Mouse (Mus musculus) liver, embryonic 14.5 days (tissue): Measurements from ENCODE around the gene Golga1. TPM values are rescaled to one million over a fixed set of nuclear protein-coding genes. Genes with fewer than 3 reads are reported as not detected.
"Not testable (repeated sequence)": the region's sequence is repeated elsewhere in the genome, so short reads cannot be mapped to it uniquely, and the experiment has no call there.

Experiments used
- ATAC-seq: fragments of 200-750 bp; cut with Nextera tagmentation; 2 replicates; pipeline ENCODE4 v1.8.0; 2017; ENCODE audit warnings: moderate number of reproducible peaks, mild to moderate bottlenecking, moderate library complexity; ENCODE audit not compliant: insufficient read depth
- DNase-seq, 3 experiments: peaks; one replicate each; pipeline ENCODE4 v3.0.0-alpha.2; 2012 to 2013; ENCODE audit warnings: low read depth in 3 of 3, low spot score in 3 of 3
- H3K27ac ChIP-seq: fragments of 300-500 bp; sonication (generic); 2 replicates; pipeline ENCODE4 v1.5.1; 2014; ENCODE audit warnings: moderate library complexity, mild to moderate bottlenecking, control low read depth, inconsistent platforms
- H3K27me3 ChIP-seq: fragments of 300-500 bp; sonication (generic); 2 replicates; pipeline ENCODE4 v1.6.1; 2014; ENCODE audit warnings: mild to moderate bottlenecking, low read length, moderate library complexity; ENCODE audit not compliant: control insufficient read depth, insufficient read depth
- H3K36me3 ChIP-seq: fragments of 300-500 bp; sonication (generic); replicated peaks from 2 replicates; pipeline ENCODE4 v1.6.1; 2014; ENCODE audit warnings: low read depth; ENCODE audit not compliant: control insufficient read depth, insufficient read depth
- H3K4me1 ChIP-seq, 2 experiments: fragments of 200-500 bp in 1 of 2; fragments of 300-500 bp in 1 of 2; sonication (generic) in 1 of 2; replicated peaks; 2 replicates each; pipeline ENCODE4 v1.6.1; 2012 to 2014; ENCODE audit warnings: antibody characterized with exemption in 1 of 2, inconsistent platforms in 1 of 2, low read length in 1 of 2; ENCODE audit not compliant: control insufficient read depth in 2 of 2, insufficient read depth in 2 of 2
- H3K4me2 ChIP-seq: fragments of 300-500 bp; sonication (generic); 2 replicates; pipeline ENCODE4 v1.6.1; 2014; ENCODE audit warnings: low read depth, mild to moderate bottlenecking, control low read depth, moderate library complexity
- H3K4me3 ChIP-seq, 2 experiments: fragments of 200-500 bp in 1 of 2; fragments of 300-500 bp in 1 of 2; sonication (generic) in 1 of 2; 2 replicates each; pipeline ENCODE4 v1.5.1; 2012 to 2014; ENCODE audit warnings: low read depth in 2 of 2, low read length in 2 of 2, mild to moderate bottlenecking in 2 of 2, control low read depth in 1 of 2, inconsistent platforms in 1 of 2, moderate library complexity in 1 of 2; ENCODE audit not compliant: insufficient read depth in 1 of 2
- H3K9ac ChIP-seq: fragments of 300-500 bp; sonication (generic); replicated peaks from 2 replicates; pipeline ENCODE4 v1.6.1; 2014; ENCODE audit warnings: mild to moderate bottlenecking, control low read depth, moderate library complexity
- H3K9me3 ChIP-seq: fragments of 300-500 bp; sonication (generic); 2 replicates; pipeline ENCODE4 v1.6.1; 2016; ENCODE audit warnings: low read length, mixed read lengths; ENCODE audit not compliant: control insufficient read depth
- CTCF ChIP-seq: IDR thresholded peaks from 2 replicates; pipeline ENCODE4 v1.5.1; 2016; ENCODE audit warnings: antibody characterized with exemption, low read depth, control low read depth
- EP300 ChIP-seq: IDR thresholded peaks from 2 replicates; pipeline ENCODE4 v1.6.1; 2016; ENCODE audit warnings: antibody characterized with exemption, low read depth
- WGBS: fragments of 180-500 bp; shearing (Covaris S2); extraction: QIAGEN DNeasy Blood & Tissue Kit; methylation state at CpG from one replicate; pipeline ENCODE4 v1.1.7; 2014; ENCODE audit not compliant: insufficient replicate concordance; 5-methylcytosine and 5-hydroxymethylcytosine counted together
- polyA plus RNA-seq, 2 experiments: library from polyadenylated mRNA; depleted of rRNA in 1 of 2; stranded (reverse) in 1 of 2; unstranded in 1 of 2; fragments of >200 nt; fragmentation: Nextera tagmentation in 1 of 2; extraction: Ambion mirVana in 1 of 2; gene quantifications; 2 replicates each; pipeline versions ENCODE4 v1.2.1 to v1.2.3; 2012 to 2014

The Golga1 gene
- polyA plus RNA-seq (2012; rRNA removed): 5.9 and 9.0 TPM in 2 replicates
- polyA plus RNA-seq (2014; fragmentation: Nextera tagmentation; extraction: Ambion mirVana): 9.1 and 9.5 TPM in 2 replicates

DNA sequence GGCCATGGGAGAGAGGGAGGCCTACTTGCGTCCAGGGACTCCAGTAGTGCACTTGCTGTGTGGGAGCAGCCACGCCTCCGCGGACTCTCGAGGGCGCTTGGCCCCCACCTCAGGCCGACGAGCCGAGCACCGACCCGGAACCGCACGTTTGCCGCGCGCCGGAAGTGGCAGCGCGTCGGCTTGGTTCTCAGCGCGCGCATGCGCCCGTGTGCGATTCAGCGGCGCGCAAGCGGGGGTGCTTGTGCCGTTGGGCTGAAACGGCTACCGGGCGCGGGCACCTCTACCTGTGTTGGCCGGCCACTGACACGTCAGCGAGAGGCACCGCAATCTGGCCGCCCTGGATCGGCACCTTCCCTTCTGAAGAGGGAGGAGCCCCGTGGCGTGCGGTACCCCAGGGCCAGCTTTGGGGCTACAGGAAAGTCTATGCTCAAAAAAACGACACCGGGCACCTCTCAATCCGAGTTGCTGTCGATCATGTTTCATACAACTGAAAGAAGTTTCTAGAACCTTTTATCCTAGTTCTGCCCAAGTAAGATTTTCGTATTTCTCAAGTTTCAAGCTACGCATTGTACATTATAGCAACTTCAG, at the start of gene Golga1:
Golga1 (minus strand) TSS at position 142 of the 588 bp plus-strand sequence.
- Histone ChIP-seq H3K27me3 (no peaks in the 10 kb centered on the region), H3K4me2 (peak within 1 kb of the TSS; percentile 81), H3K4me3 (peak within 1 kb of the TSS; percentile 79), H3K27ac (peak within 1 kb of the TSS; percentile 65), H3K36me3 (peaks cover 4% of the 10 kb centered on the region), H3K9me3 (no peaks in the 10 kb centered on the region), H3K4me1 (peaks cover 2 to 4% of the 10 kb centered on the region in 2 experiments; a peak in 3 of 4 replicates), H3K9ac (peak within 1 kb of the TSS; percentile 88)
- ATAC-seq (peak; percentile 96), DNase-seq (peak; percentile 80 to 85 (median 83))
- WGBS: under 1% methylated on average over 50 of the region's 50 CpGs
- TF ChIP-seq CTCF: no peak
- no peak for TF ChIP-seq EP300

DNA sequence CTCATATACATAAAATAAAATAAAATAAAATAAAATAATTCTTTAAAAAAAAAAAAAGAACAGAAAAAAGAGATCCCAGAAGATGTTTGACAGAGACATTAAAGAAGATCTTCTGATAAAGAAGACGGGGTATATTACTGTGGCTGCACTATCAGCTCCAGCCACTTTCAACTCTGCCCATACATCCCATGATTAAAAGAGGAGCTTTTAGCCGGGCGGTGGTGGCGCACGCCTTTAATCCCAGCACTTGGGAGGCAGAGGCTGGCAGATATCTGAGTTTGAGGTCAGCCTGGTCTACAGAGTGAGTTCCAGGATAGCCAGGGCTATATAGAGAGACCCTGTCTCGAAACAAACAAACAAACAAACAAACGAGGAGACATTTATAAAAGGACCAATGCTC, 48.8 kb upstream of the Golga1 start:
- DNase-seq (no peak), ATAC-seq (no peak)
- H3K9ac ChIP-seq: no peak overlapping the region
- no peak overlapping the region for H3K4me2 ChIP-seq
- WGBS: 51% methylated on average over 7 of the region's 7 CpGs
- no peaks in the 10 kb centered on the region for H3K9me3 ChIP-seq
- H3K4me3 ChIP-seq: no peak overlapping the region
- no peak overlapping the region for H3K27ac ChIP-seq
- no peak for TF ChIP-seq CTCF
- no peak for TF ChIP-seq EP300
- H3K36me3 ChIP-seq: no peaks in the 10 kb centered on the region
- no peaks in the 10 kb centered on the region for H3K27me3 ChIP-seq
- H3K4me1 ChIP-seq: peaks cover 4 to 5% of the 10 kb centered on the region in 2 experiments; a peak in 2 of 4 replicates

DNA sequence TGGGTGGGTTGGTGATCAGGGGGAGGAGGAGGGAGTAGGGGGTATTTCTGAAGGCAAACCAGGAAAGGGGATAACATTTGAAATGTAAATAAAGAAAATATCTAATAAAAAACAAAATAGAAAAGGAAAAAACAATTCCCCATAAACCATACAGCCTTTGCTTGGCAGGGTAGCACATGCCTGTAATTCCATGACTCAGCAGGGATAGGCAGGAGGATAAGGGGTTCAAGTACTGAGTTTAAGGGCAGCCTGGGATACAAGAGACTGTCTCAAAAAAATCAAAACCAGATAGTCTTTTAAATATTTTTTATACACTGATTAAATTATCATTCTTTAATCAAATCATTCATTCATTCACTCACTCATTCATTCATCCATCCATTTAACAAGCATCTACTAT, 45.2 kb upstream of the Golga1 start:
- no peak overlapping the region for H3K27ac ChIP-seq
- H3K36me3 ChIP-seq: no peaks in the 10 kb centered on the region
- H3K4me2 ChIP-seq: no peak overlapping the region
- no peak for DNase-seq
- ATAC-seq: peak; percentile 60; the same call in 1 of the 2 replicates
- H3K4me1 ChIP-seq: peaks cover 0 to 3% of the 10 kb centered on the region in 2 experiments; a peak in 1 of 4 replicates
- no peak overlapping the region for H3K4me3 ChIP-seq
- H3K9ac ChIP-seq: no peak overlapping the region
- no peaks in the 10 kb centered on the region for H3K27me3 ChIP-seq
- H3K9me3 ChIP-seq: no peaks in the 10 kb centered on the region
- TF ChIP-seq CTCF (no peak), EP300 (no peak)

DNA sequence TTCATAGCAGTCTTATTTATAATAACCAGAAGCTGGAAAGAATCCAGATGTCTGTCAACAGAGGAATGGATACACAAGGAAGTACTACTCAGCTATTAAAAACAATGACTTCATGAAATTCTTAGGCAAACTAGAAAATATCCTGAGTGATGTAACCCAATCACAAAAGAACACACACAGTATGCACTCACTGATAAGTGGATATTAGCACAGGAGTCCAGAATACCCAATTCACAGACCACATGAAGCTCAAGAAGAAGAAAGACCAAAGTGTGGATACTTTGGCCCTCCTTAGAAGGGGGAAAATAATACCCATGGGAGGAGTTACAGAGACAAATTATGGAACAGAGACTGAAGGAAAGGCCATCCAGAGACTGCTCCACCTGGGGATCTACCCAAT, 44.4 kb upstream of the Golga1 start:
- ATAC-seq: peak; percentile 52; the same call in 1 of the 2 replicates

DNA sequence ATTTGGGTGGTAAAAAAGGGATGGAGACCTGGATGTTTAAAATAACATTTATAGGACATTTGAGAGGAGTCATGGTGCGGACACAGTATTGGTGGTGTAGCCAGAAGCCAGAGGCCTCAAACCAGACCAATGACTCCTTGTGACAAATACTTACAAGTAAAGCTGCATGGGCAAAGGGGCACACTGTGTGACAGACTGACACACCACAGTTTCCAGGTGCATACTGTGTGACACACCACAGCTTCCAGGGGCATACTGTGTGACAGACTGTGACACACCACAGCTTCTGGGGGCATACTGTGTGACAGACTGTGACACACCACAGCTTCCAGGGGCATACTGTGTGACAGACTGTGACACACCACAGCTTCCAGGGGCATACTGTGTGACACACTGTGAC, 34.6 kb upstream of the Golga1 start:
- ATAC-seq, H3K36me3 ChIP-seq: not testable (repeated sequence)
- 84% methylated on average over 1 of the region's 1 CpGs for WGBS

More for the DNA sequence above, 44.4 kb upstream of the Golga1 start:
- not testable (repeated sequence) for H3K9me3 ChIP-seq, H3K4me2 ChIP-seq, H3K27ac ChIP-seq, H3K36me3 ChIP-seq, H3K9ac ChIP-seq, H3K27me3 ChIP-seq, H3K4me1 ChIP-seq, H3K4me3 ChIP-seq
- peak; percentile 46; the same call in 1 of the 2 replicates for TF ChIP-seq EP300
- peak in 1 of 3 experiments; percentile 19 for DNase-seq

More for the DNA sequence above, 34.6 kb upstream of the Golga1 start:
- not testable (repeated sequence) for DNase-seq, H3K9ac ChIP-seq, H3K4me2 ChIP-seq, H3K27me3 ChIP-seq, H3K4me1 ChIP-seq, H3K9me3 ChIP-seq, H3K4me3 ChIP-seq, H3K27ac ChIP-seq
